Comparison of ENCODE assay signal across 20 mouse cellular contexts in the genomic region with DNA sequence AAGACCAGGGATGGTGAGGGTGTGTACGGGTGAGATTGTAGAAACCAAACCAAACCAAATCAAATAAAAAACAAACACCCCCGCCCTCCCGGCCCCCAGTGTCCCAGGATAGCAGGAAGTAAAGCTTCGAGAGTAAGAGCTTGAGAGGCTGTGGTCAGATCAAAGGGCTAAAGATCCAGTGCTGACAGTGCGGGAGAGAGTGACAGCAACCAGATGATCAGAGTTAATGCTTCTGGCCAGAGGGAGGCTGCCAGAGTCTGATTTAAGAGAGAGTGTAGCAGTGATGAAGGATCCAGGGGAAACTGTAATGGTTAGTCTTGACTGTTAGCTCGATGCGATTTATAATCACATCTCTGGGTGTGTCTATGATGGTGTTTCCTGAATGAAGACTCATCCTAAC.
DNase-seq lines count a peak whose midpoint lies in the region; ATAC-seq and TF ChIP-seq lines count a peak whose summit lies in the region.
"Had no signal": no experiment of that assay in that cellular context is flagged by ENCODE, and none has a peak within 500 bp of the region (broad histone marks: within the 10 kb centered on the region; RNA-seq: fewer than 3 reads in every experiment).

No protein-coding gene starts in this region.

- no peak for TF ChIP-seq CTCF in kidney, postnatal 0 days (IDR thresholded peaks at IDR 0.05; ENCODE audit: low read depth)
- TF ChIP-seq CTCF in layer of hippocampus, adult 2 months (conservative IDR thresholded peaks at IDR 0.05) = no peak

- no peaks in the 10 kb centered on the region for H3K9me3 ChIP-seq in heart, embryonic 10.5 days
- H3K9me3 ChIP-seq in kidney, postnatal 0 days (replicated peaks; ENCODE audit: low read length) = no peaks in the 10 kb centered on the region
- H3K9me3 ChIP-seq in liver, embryonic 11.5 days (ENCODE audit: control insufficient read depth, low read length) = no peaks in the 10 kb centered on the region
- H3K9me3 ChIP-seq: forebrain, embryonic 15.5 days; hindbrain, embryonic 15.5 days; limb, embryonic 13.5 days had no signal

- ATAC-seq in kidney, postnatal 0 days (replicated peaks; ENCODE audit: low FRiP score, low read depth) = no peak
- no peak for ATAC-seq in liver, embryonic 11.5 days (replicated peaks; ENCODE audit: low FRiP score)
- ATAC-seq: forebrain, embryonic 15.5 days had no signal

- no peak for DNase-seq in heart, embryonic 10.5 days (ENCODE audit: low spot score)
- no peak for DNase-seq in heart, postnatal 36 days
- peak; percentile 26 for DNase-seq in kidney, postnatal 0 days (ENCODE audit: low spot score)
- no peak for DNase-seq in kidney, postnatal 25 days
- DNase-seq in embryo, embryonic 9.5 days (ENCODE audit: extremely low spot score) = peak; percentile 29
- DNase-seq in mesoderm, embryonic 11.5 days (ENCODE audit: low read depth, low spot score) = peak; percentile 32
- DNase-seq in liver, embryonic 11.5 days (ENCODE audit: low spot score) = no peak
- no peak for DNase-seq in layer of hippocampus, adult 2 months (ENCODE audit: low spot score in 2 of 2)
- DNase-seq: adrenal gland, postnatal 25 days; cerebellum, adult 9-11 months; gastrocnemius, postnatal 14 days; kidney, adult 2 months; kidney, postnatal 10 days; lung, postnatal 4 days; thymus, adult 18-20 months; thymus, postnatal 36 days had no signal

- no peak overlapping the region for H3K4me2 ChIP-seq in kidney, postnatal 0 days (ENCODE audit: low read length)
- no peak overlapping the region for H3K4me2 ChIP-seq in liver, embryonic 11.5 days
- H3K4me2 ChIP-seq: forebrain, embryonic 15.5 days; hindbrain, embryonic 15.5 days; limb, embryonic 13.5 days had no signal

- WGBS in heart, embryonic 10.5 days = 9% methylated on average over 7 of the region's 7 CpGs
- WGBS in kidney, postnatal 0 days = 17% methylated on average over 7 of the region's 7 CpGs
- 25% methylated on average over 7 of the region's 7 CpGs for WGBS in liver, embryonic 11.5 days

- H3K4me3 ChIP-seq in heart, embryonic 10.5 days = peak overlapping the region; percentile 27; the same call in 1 of the 2 replicates
- H3K4me3 ChIP-seq in kidney, postnatal 0 days (replicated peaks; ENCODE audit: low read depth, low read length) = no peak overlapping the region
- H3K4me3 ChIP-seq in liver, embryonic 11.5 days (ENCODE audit: low read depth, low read length) = no peak overlapping the region
- H3K4me3 ChIP-seq in layer of hippocampus, adult 2 months = no peak overlapping the region
- H3K4me3 ChIP-seq: forebrain, embryonic 15.5 days; hindbrain, embryonic 15.5 days; limb, embryonic 13.5 days had no signal

- peaks cover 37% of the 10 kb centered on the region for H3K4me1 ChIP-seq in heart, embryonic 10.5 days
- no peaks in the 10 kb centered on the region for H3K4me1 ChIP-seq in kidney, postnatal 0 days (replicated peaks; ENCODE audit: insufficient read depth, low read length)
- no peaks in the 10 kb centered on the region for H3K4me1 ChIP-seq in liver, embryonic 11.5 days (replicated peaks; ENCODE audit: control insufficient read depth, insufficient read depth, low read length)
- H3K4me1 ChIP-seq: hindbrain, embryonic 15.5 days had no signal

- no peak overlapping the region for H3K9ac ChIP-seq in kidney, postnatal 0 days (ENCODE audit: low read depth, low read length)
- H3K9ac ChIP-seq in liver, embryonic 11.5 days (ENCODE audit: low read depth, low read length) = no peak overlapping the region
- H3K9ac ChIP-seq: forebrain, embryonic 15.5 days; hindbrain, embryonic 15.5 days; limb, embryonic 13.5 days; liver, embryonic 14.5 days had no signal

- H3K36me3 ChIP-seq in heart, embryonic 10.5 days = no peaks in the 10 kb centered on the region
- H3K36me3 ChIP-seq in kidney, postnatal 0 days (ENCODE audit: insufficient read depth, low read length) = no peaks in the 10 kb centered on the region
- no peaks in the 10 kb centered on the region for H3K36me3 ChIP-seq in liver, embryonic 11.5 days (ENCODE audit: control insufficient read depth, insufficient read depth, low read length)
- H3K36me3 ChIP-seq: forebrain, embryonic 15.5 days; hindbrain, embryonic 15.5 days; limb, embryonic 13.5 days had no signal

- intact Hi-C loops in heart, postnatal 36 days (cut with DNase I) = no loop called here

- H3K27ac ChIP-seq in heart, embryonic 10.5 days = 0 out of 2 replicates have a peak overlapping the region, but pooled peaks have one; percentile 10
- H3K27ac ChIP-seq in kidney, postnatal 0 days = no peak overlapping the region
- H3K27ac ChIP-seq in liver, embryonic 11.5 days (ENCODE audit: low read depth, low read length) = no peak overlapping the region
- no peak overlapping the region for H3K27ac ChIP-seq in layer of hippocampus, adult 2 months
- H3K27ac ChIP-seq: forebrain, embryonic 15.5 days; hindbrain, embryonic 15.5 days; limb, embryonic 13.5 days; liver, embryonic 14.5 days had no signal

- H3K27me3 ChIP-seq in heart, embryonic 10.5 days (ENCODE audit: insufficient read depth, poor library complexity, severe bottlenecking) = peaks cover 15% of the 10 kb centered on the region; the same call in 1 of the 2 replicates
- H3K27me3 ChIP-seq in kidney, postnatal 0 days (ENCODE audit: insufficient read depth, low read length) = no peaks in the 10 kb centered on the region
- no peaks in the 10 kb centered on the region for H3K27me3 ChIP-seq in liver, embryonic 11.5 days (replicated peaks; ENCODE audit: control insufficient read depth, insufficient read depth, low read length)
- H3K27me3 ChIP-seq: forebrain, embryonic 15.5 days; hindbrain, embryonic 15.5 days had no signal

Comparison
In these comparisons a context has a peak if more than half of its experiments do, and no peak if none do; other contexts are left out.
1. DNase-seq: peak in kidney, postnatal 0 days (single experiment), embryo, embryonic 9.5 days (single experiment) and mesoderm, embryonic 11.5 days (single experiment); none in heart, embryonic 10.5 days (single experiment), heart, postnatal 36 days (0 of 2), kidney, postnatal 25 days (0 of 2), liver, embryonic 11.5 days (single experiment) and layer of hippocampus, adult 2 months (0 of 2).